Mouse (Mus musculus): ENCODE data around the gene Cmtm5.
"Not testable (repeated sequence)": the region's sequence is repeated elsewhere in the genome, so short reads cannot be mapped to it uniquely, and the experiment has no call there.

Gene Cmtm5

GRCm38 (mm10) chr14:54936831-54937160 is 735 bp downstream of the Cmtm5 start:
- no peak for DNase-seq

DNA sequence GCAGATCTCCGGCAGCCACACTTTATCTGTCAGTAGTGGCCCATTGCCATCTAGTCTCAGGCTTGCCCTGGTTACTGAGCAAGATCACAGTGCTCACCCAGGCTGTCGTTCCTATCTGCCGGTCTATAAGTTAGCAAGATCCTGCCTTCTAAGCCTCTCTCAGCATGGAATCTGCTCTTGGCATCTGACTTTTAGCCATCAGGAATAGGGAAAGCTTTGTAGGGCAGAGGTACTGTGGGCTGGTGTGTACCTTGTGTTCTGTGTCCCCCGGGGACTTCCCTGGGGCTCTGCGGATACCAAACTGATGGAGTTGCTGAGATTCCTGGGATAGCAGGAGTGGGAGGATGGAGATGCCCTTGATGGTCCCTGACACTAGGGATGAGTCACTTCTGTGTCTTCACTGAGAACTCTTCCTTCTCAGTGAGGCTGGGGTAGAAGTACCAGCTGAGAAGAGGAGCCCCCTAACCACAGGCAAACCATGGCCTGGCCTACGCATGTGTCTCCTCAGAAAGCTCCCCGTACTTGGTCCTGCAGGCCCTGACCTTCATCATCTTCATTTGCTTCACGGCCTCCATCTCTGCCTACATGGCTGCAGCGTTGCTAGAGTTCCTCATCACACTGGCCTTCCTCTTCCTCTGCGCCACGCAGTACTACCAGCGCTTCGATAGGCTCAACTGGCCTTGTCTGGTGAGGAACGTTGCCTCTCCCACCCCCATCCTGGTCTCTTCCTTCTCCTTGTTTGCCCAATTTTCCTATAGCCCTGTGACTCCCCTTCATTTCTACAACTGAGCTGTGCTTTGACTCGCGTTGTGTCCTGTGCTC is 1.5 kb downstream of the Cmtm5 start:
- no peak for DNase-seq

DNA sequence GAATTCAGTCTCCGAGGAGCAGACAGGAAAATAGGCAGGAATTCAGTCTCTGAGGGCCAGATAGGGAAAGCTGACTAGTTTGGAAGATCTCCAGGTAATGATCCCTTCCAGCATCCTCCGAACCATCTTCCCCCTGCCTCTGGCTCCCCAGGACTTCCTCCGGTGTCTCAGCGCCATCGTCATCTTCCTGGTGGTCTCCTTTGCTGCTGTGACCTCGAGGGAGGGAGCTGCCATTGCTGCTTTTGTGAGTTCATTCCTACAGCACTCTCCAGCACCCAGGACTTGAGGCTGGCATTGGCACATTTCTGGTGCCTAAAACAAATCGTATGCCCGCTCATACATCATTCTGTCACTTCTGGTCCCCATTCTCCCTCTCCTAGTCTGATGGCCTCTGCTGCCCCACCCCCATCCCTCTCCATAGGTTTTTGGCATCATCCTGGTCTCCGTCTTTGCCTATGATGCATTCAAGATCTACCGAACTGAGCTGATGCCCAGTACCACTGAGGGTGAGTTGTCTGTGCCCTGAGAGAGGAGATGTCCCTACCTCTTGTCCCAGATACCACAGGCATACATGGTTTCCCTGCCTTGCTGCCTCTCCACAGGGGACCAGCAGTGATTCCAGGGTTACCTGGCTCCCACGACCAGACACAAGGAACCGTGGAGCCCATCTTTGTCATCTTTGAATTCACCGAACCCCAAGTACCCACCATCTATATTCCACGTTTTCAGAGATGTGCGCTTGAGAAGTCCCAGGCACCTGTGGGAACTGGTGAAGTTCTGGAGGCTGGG is 2.6 kb downstream of the Cmtm5 start:
- DNase-seq, result no peak

GRCm38 (mm10) chr14:54939434-54940175 is 3.5 kb downstream of the Cmtm5 start:
- peak; percentile 45 for DNase-seq

DNA sequence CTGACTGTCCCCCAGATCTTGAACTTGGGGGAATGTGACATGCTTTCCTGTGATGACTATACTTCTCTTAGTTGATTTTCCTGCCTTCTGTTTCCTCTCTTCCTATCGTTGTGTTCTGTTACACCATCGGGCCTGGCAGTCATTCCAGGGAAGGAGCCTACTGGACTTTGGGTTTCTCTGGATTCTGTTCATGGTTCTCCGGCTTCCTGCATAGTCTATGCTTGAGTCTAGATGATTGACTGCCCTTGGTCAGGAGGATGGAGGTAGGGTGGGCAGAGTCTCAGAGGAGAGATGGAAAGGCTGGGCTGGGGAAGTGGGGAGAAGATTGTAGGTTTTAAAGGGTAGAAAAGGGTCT is 4.1 kb downstream of the Cmtm5 start:
- no peak for DNase-seq

GRCm38 (mm10) chr14:54941024-54941978 is 5.2 kb downstream of the Cmtm5 start:
- no peak for DNase-seq

DNA sequence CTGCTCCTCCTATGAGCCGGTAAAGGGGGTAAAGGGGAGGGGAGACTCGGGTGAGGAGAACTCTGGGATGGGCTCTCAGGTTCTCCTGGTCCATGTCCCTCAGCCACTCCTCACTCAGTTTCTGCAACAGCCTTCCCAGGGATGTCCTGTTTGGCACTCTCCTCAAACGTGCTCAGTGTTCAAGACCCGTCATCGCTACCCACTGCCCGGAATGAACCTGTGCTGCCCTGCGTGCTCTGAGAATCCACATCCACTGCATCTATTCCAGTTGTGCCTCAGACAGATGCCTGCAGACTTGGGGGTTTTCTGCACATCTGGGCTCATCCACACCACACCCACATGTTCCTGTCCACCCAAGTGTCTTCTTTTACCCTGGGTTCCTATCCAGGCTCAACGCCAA is 6.4 kb downstream of the Cmtm5 start:
- no peak for DNase-seq

- no peak for DNase-seq
These were observed 7.9 kb downstream of the Cmtm5 start for GRCm38 (mm10) chr14:54943971-54944370.

DNA sequence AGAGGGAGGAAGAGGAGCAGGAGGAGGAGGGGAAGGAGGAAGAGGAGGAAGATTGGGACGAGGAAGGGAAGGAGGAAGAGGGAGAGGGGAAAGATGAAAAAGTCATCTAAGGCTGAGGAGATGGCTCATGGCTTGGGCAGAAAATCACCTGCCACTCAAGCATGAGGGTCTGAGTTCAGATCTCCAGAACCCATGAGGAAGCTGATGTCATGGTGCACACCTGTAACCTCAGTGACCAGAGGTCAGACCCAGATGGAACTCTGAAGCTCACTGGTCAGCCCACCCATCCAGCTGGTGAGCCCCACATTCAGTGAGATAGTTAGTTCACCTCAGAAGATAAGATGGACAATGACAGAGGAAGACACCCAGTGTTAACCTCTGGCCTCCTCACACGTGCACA is 8.9 kb downstream of the Cmtm5 start:
- no peak for DNase-seq

- no peak for DNase-seq
These were observed 10.1 kb downstream of the Cmtm5 start for GRCm38 (mm10) chr14:54945975-54946704.

GRCm38 (mm10) chr14:54947008-54947407 is 10.9 kb downstream of the Cmtm5 start:
- DNase-seq, result not testable (repeated sequence)

DNA sequence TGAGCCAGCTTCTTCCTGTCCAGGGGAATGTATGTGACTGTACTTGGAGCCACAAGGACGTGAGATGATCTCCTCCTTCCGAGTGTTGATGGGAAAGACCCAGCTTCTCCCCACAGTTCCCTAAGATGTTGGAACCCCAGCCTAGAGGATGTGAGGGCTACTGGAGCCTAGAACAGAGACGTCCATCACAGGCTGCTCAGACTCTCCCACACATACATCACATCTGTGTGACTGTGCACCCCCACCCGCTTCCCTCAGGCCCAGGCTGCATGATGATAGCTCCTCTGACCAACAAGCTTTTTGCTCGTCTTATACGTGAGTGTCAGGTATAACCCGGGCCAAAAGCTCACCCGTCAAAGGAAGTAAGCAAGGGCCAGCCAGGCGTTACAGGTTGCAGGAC is 12.7 kb downstream of the Cmtm5 start:
- DNase-seq, result no peak

- DNase-seq, result no peak
These were observed 14.4 kb downstream of the Cmtm5 start for GRCm38 (mm10) chr14:54950493-54950892.

GRCm38 (mm10) chr14:54951587-54951986 is 15.5 kb downstream of the Cmtm5 start:
- no peak for DNase-seq

GRCm38 (mm10) chr14:54953664-54954206 is 17.7 kb downstream of the Cmtm5 start:
- no peak for DNase-seq

DNA sequence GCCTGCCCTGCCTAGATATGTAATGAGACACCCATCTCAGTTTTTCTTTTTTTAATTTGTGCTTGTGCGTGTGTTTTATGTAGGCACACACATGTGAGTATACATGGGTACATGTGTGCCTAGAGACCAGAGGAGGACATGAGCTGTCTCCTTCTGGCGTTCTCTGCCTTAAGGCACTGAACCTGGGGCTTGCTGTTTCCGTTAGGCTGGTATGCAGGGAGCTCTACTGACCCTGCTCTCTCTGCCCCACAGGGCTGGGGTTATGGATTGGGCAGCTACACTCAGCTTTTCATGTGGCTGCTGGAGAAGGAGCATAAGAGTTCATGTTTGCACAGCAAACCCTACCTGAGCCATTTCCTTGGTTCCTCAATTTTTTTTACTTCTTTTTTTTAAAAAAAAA is 18.4 kb downstream of the Cmtm5 start:
- no peak for DNase-seq

DNA sequence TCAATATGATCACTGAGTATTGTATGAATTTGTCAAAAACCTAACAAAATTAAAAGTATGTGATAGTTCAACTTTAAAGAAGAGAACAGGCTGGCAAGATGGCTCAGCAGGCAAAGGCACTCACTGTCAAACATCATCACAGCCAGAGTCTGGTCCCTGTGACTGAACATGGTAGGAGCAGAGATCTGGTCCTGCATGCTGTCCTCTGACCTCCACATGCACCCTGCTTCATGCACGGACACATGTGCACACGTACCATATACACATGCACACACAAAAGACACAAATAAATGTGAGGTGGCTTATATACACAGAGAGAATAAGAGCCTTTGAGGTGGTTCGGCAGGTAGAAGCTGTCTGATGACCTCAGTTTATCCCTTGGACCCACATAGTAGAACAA is 19.4 kb downstream of the Cmtm5 start:
- no peak for DNase-seq

GRCm38 (mm10) chr14:54956533-54956932 is 20.5 kb downstream of the Cmtm5 start:
- no peak for DNase-seq

DNA sequence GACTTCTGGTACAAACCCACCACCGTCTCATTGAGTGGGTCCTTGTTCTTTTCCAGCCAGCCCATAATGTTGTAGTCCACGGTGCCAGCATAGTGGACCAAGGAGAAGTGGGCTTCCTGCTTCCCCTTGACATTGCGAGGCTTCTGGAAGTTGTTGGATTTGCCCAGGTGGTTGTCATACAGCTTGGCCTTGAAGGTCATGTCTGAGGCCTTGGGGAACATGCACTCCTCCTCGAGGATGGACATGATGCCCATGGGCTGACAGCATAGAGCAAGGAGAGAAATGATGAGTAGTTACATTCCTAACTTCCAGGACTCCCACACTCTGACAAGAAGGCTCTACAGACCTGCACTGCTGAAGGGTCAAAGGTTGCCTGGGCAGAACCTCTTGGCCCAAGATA is 22.4 kb downstream of the Cmtm5 start:
- DNase-seq, result no peak

DNA sequence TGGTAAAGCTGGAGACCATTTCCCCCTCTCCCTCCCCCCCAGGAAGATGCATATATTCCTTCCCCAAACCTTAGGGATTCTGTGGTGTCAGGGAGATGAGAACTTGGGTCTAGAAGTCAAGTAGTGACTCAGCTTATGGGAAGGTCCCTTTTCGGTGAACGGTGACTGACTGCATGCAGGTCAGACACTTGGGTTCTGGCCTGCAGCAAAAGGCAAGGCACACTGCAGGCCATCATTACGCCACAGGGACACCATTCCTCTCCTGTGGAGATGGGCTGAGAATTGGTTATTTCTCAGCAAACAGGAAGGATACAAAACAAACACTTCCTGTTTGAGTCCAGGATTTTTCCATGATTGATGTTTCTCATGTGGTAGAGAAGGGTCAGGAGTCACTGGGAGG is 23.1 kb downstream of the Cmtm5 start:
- DNase-seq, result no peak

- not testable (repeated sequence) for DNase-seq
These were observed 24.0 kb downstream of the Cmtm5 start for GRCm38 (mm10) chr14:54959853-54960613.
